Mouse (Mus musculus): Measurements from ENCODE around the gene Gdf5. TPM values are rescaled to one million over a fixed set of nuclear protein-coding genes. Genes with fewer than 3 reads are reported as not detected.

Gdf5 gene
- polyA plus RNA-seq (2014; fragmentation: Nextera tagmentation; extraction: Ambion mirVana), result 0.40 and 0.59 TPM in 2 replicates

DNA sequence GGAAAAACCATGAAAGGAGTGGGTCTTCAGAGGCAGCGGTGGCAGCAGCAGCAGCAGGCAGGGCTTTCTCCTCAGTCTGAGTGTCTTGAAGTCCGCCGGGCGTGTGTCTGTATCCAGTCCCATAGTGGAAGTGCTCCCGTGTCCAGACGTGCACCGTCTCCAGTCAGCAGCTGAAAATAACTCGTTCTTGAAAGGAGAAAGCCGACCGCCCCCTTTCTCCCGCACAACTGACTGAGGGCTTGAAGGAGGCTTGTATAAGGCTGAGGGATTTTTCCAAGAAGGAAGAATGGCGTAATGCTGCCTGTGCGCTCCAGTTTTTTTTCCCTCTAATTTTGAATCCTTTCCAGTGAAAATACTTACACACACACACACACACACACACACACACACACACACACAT lies at the start of gene Gdf5:
Gene Gdf5, minus strand, starts transcription at position 244 of the 400 bp plus-strand sequence.
- H3K27me3 ChIP-seq (ENCODE audit: control insufficient read depth, insufficient read depth, low read length), result no peaks in the 10 kb centered on the region
- no peaks in the 10 kb centered on the region for H3K9me3 ChIP-seq (ENCODE audit: control insufficient read depth, low read length)
- peak within 1 kb of the TSS; percentile 21; the same call in 1 of the 2 replicates for H3K9ac ChIP-seq (replicated peaks; ENCODE audit: low read depth, low read length)
- no peak within 1 kb of the TSS for H3K27ac ChIP-seq (ENCODE audit: low read depth, low read length)
- H3K4me3 ChIP-seq (ENCODE audit: low read depth, low read length), result no peak within 1 kb of the TSS
- H3K4me2 ChIP-seq (ENCODE audit: low read depth, low read length), result no peak within 1 kb of the TSS
- H3K4me1 ChIP-seq (ENCODE audit: control insufficient read depth, insufficient read depth, low read length), result peaks cover 16% of the 10 kb centered on the region; the same call in 1 of the 2 replicates
- ATAC-seq (ENCODE audit: low read depth), result no peak
- no peaks in the 10 kb centered on the region for H3K36me3 ChIP-seq (ENCODE audit: control insufficient read depth, insufficient read depth, low read length)
- 51% methylated on average over 13 of the region's 13 CpGs for WGBS

DNA sequence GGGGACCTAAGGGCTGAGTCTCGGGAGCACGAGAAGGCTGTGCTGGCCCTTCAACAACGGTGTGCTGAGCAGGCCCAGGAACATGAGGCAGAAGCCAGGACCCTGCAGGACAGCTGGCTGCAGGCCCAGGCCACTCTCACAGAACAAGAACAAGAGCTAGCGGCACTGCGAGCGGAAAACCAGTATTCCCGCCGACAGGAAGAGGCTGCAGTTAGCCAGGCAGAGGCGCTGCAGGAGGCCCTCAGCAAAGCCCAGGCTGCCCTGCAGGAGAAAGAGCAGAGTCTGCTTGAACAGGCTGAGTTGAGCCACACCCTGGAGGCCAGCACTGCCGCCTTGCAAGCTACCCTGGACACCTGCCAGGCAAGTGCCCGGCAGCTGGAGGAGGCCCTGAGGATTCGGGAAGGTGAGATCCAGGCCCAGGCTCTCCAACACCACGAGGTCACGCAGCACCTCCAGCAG lies 46.7 kb upstream of the Gdf5 start:
- H3K4me3 ChIP-seq (ENCODE audit: low read depth, low read length), result no peak overlapping the region
- H3K9ac ChIP-seq (replicated peaks; ENCODE audit: low read depth, low read length), result no peak overlapping the region
- no peaks in the 10 kb centered on the region for H3K9me3 ChIP-seq (ENCODE audit: control insufficient read depth, low read length)
- peaks cover 79% of the 10 kb centered on the region for H3K36me3 ChIP-seq (ENCODE audit: control insufficient read depth, insufficient read depth, low read length)
- no peaks in the 10 kb centered on the region for H3K4me1 ChIP-seq (ENCODE audit: control insufficient read depth, insufficient read depth, low read length)
- H3K27me3 ChIP-seq (ENCODE audit: control insufficient read depth, insufficient read depth, low read length), result no peaks in the 10 kb centered on the region
- H3K27ac ChIP-seq (ENCODE audit: low read depth, low read length), result no peak overlapping the region
- H3K4me2 ChIP-seq (ENCODE audit: low read depth, low read length), result no peak overlapping the region
- no peak for ATAC-seq (ENCODE audit: low read depth)
- 86% methylated on average over 14 of the region's 14 CpGs for WGBS

DNA sequence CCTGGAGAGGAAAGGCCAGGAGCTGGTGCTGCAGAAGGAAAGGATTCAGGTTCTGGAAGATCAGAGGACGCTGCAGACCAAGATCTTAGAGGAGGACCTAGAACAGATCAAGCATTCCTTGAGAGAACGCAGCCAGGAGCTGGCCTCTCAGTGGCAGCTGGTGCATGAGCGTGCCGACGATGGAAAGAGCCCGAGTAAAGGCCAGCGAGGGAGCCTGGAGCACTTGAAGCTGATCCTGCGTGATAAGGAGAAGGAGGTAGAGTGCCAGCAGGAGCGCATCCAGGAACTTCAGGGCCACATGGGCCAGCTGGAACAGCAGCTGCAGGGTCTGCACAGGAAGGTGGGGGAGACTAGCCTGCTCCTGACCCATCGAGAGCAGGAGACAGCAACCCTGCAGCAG lies 46.0 kb upstream of the Gdf5 start:
- Histone ChIP-seq H3K27ac (ENCODE audit: low read depth, low read length) (no peak overlapping the region), H3K9me3 (ENCODE audit: control insufficient read depth, low read length) (no peaks in the 10 kb centered on the region), H3K36me3 (ENCODE audit: control insufficient read depth, insufficient read depth, low read length) (peaks cover 75% of the 10 kb centered on the region), H3K4me3 (ENCODE audit: low read depth, low read length) (no peak overlapping the region), H3K4me1 (ENCODE audit: control insufficient read depth, insufficient read depth, low read length) (no peaks in the 10 kb centered on the region), H3K27me3 (ENCODE audit: control insufficient read depth, insufficient read depth, low read length) (no peaks in the 10 kb centered on the region), H3K9ac (replicated peaks; ENCODE audit: low read depth, low read length) (no peak overlapping the region), H3K4me2 (ENCODE audit: low read depth, low read length) (no peak overlapping the region)
- ATAC-seq (ENCODE audit: low read depth), result no peak
- 95% methylated on average over 10 of the region's 10 CpGs for WGBS

DNA sequence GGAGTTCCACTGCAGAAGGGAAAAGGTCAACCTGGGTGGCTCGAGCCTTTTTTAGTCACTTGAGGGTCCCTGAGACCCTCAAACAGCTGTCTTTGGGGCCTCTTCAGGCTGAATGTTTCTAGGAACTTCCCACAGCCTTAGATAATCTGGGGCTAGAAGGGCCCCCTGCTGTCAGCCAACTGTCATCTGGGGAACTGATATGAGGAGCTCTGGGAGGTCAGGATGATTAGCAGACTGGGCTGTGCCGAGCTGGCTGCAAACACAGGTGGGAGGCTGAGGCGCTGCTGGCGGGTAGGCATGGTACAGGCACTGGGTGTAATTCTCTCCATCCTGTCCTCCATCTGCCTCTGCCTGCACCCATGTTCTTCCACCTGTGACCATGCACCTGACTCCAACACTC lies 43.9 kb upstream of the Gdf5 start:
- H3K27me3 ChIP-seq (ENCODE audit: control insufficient read depth, insufficient read depth, low read length), result no peaks in the 10 kb centered on the region
- H3K9me3 ChIP-seq (ENCODE audit: control insufficient read depth, low read length), result no peaks in the 10 kb centered on the region
- H3K4me3 ChIP-seq (ENCODE audit: low read depth, low read length), result no peak overlapping the region
- peaks cover 71% of the 10 kb centered on the region for H3K36me3 ChIP-seq (ENCODE audit: control insufficient read depth, insufficient read depth, low read length)
- no peak overlapping the region for H3K27ac ChIP-seq (ENCODE audit: low read depth, low read length)
- H3K4me2 ChIP-seq (ENCODE audit: low read depth, low read length), result no peak overlapping the region
- H3K9ac ChIP-seq (replicated peaks; ENCODE audit: low read depth, low read length), result no peak overlapping the region
- no peak for ATAC-seq (ENCODE audit: low read depth)
- no peaks in the 10 kb centered on the region for H3K4me1 ChIP-seq (ENCODE audit: control insufficient read depth, insufficient read depth, low read length)
- 80% methylated on average over 4 of the region's 4 CpGs for WGBS

DNA sequence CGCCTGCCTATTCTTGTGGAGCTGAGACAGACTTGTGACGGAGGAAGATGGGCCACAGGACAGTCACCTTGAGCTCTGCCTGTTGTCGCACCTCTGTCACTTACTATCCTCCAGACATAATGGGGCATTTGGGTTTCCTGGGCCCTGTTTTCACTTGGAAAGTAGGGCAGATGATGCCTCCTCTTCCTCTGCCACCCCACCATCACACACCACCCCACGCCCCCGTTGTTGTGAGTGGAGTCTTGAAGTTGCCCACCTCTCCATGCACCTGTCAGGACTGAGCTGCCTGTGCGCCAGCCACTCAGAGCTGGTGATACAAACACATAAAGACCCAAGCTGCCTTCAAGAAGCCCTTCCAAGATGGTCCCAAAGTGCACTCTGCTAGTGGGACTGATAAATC lies 42.0 kb upstream of the Gdf5 start:
- Histone ChIP-seq H3K4me1 (ENCODE audit: control insufficient read depth, insufficient read depth, low read length) (no peaks in the 10 kb centered on the region), H3K36me3 (ENCODE audit: control insufficient read depth, insufficient read depth, low read length) (peaks cover 68% of the 10 kb centered on the region), H3K4me3 (ENCODE audit: low read depth, low read length) (no peak overlapping the region), H3K4me2 (ENCODE audit: low read depth, low read length) (no peak overlapping the region), H3K9ac (replicated peaks; ENCODE audit: low read depth, low read length) (no peak overlapping the region), H3K27me3 (ENCODE audit: control insufficient read depth, insufficient read depth, low read length) (no peaks in the 10 kb centered on the region), H3K27ac (ENCODE audit: low read depth, low read length) (no peak overlapping the region), H3K9me3 (ENCODE audit: control insufficient read depth, low read length) (no peaks in the 10 kb centered on the region)
- WGBS, result 97% methylated on average over 6 of the region's 6 CpGs
- ATAC-seq (ENCODE audit: low read depth), result no peak

DNA sequence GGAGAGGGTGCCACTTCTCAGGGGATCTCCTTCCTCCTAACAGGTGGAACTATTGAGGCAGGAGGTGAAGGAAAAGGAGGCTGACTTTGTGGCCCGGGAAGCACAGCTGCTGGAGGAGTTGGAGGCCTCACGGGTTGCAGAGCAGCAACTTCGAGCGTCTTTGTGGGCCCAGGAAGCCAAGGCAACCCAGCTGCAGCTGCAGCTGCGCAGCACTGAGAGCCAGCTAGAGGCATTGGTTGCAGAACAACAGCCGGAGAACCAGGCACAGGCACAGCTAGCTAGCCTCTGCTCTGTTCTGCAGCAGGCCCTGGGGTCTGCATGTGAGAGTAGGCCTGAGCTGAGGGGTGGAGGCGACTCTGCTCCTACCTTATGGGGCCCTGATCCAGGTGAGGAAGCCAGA lies 40.6 kb upstream of the Gdf5 start:
- no peak overlapping the region for H3K9ac ChIP-seq (replicated peaks; ENCODE audit: low read depth, low read length)
- H3K4me3 ChIP-seq (ENCODE audit: low read depth, low read length), result no peak overlapping the region
- no peaks in the 10 kb centered on the region for H3K4me1 ChIP-seq (ENCODE audit: control insufficient read depth, insufficient read depth, low read length)
- ATAC-seq (ENCODE audit: low read depth), result no peak
- H3K9me3 ChIP-seq (ENCODE audit: control insufficient read depth, low read length), result no peaks in the 10 kb centered on the region
- H3K4me2 ChIP-seq (ENCODE audit: low read depth, low read length), result no peak overlapping the region
- no peaks in the 10 kb centered on the region for H3K27me3 ChIP-seq (ENCODE audit: control insufficient read depth, insufficient read depth, low read length)
- H3K36me3 ChIP-seq (ENCODE audit: control insufficient read depth, insufficient read depth, low read length), result peaks cover 65% of the 10 kb centered on the region
- 93% methylated on average over 7 of the region's 7 CpGs for WGBS
- no peak overlapping the region for H3K27ac ChIP-seq (ENCODE audit: low read depth, low read length)

DNA sequence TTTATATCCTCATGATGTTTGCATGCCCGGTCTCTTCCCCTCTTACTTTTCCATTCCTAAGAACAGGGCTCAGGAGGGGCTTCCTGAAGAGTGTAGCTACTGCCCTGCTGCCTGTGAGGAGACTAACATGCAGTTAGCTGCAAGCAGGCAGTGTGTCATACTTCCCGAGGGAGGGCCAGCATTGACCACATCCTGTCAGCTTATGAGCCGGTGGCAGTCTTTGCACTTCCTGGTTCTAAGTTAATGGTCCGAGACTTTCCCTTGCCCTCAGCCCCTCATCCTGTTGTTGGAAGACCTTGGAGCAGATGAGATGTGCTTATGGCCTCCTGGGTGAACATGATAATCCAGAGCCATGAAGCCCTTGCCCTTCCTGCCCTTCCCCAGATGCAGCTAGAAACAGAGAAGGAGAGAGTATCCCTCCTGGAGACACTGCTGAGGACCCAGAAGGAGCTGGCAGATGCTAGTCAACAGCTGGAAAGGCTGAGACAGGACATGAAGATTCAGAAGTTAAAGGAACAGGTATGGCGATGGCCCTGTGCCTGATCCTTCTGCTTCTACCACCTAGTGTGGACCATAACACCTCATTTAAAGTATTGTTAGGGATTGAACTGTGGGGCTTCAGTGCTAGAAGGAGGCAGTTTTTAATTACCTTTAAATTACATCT lies 34.3 kb upstream of the Gdf5 start:
- H3K4me3 ChIP-seq (ENCODE audit: low read depth, low read length), result no peak overlapping the region
- no peak for ATAC-seq (ENCODE audit: low read depth)
- no peaks in the 10 kb centered on the region for H3K27me3 ChIP-seq (ENCODE audit: control insufficient read depth, insufficient read depth, low read length)
- WGBS, result 92% methylated on average over 5 of the region's 5 CpGs
- no peaks in the 10 kb centered on the region for H3K4me1 ChIP-seq (ENCODE audit: control insufficient read depth, insufficient read depth, low read length)
- H3K9me3 ChIP-seq (ENCODE audit: control insufficient read depth, low read length), result no peaks in the 10 kb centered on the region
- H3K36me3 ChIP-seq (ENCODE audit: control insufficient read depth, insufficient read depth, low read length), result peaks cover 73% of the 10 kb centered on the region
- no peak overlapping the region for H3K4me2 ChIP-seq (ENCODE audit: low read depth, low read length)
- no peak overlapping the region for H3K27ac ChIP-seq (ENCODE audit: low read depth, low read length)
- no peak overlapping the region for H3K9ac ChIP-seq (replicated peaks; ENCODE audit: low read depth, low read length)

DNA sequence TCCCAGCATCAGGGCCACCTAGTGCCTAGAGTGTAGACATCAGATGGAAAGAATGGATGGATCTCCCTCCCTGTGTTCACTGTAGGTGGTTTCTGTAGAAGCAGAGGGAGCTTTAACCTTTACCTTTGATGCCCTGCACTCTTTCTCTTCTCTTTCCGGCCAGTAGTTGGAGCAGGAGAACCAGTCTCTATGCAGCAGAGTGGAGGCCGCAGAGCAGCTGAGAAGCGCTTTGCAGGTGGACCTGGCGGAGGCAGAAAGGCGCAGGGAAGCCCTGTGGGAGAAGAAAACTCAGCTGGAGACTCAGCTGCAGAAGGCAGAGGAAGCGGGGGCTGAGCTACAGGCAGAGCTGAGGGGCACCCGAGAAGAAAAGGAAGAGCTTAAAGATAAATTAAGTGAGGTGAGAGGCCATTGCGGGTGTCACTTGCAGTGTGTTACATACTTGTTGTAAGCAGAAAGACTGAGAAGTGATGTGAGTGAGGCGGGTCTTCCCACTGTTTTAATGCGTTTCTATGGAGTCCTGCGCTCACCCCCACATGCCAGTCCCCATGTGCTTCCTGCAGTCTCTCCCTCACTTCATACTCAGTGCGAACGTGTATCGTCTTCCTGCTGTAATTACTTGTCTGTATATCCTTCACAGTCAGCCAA lies 29.0 kb upstream of the Gdf5 start:
- no peak overlapping the region for H3K9ac ChIP-seq (replicated peaks; ENCODE audit: low read depth, low read length)
- H3K4me1 ChIP-seq (ENCODE audit: control insufficient read depth, insufficient read depth, low read length), result no peaks in the 10 kb centered on the region
- H3K4me3 ChIP-seq (ENCODE audit: low read depth, low read length), result no peak overlapping the region
- WGBS, result 83% methylated on average over 14 of the region's 14 CpGs
- peaks cover 71% of the 10 kb centered on the region for H3K36me3 ChIP-seq (ENCODE audit: control insufficient read depth, insufficient read depth, low read length)
- no peaks in the 10 kb centered on the region for H3K9me3 ChIP-seq (ENCODE audit: control insufficient read depth, low read length)
- ATAC-seq (ENCODE audit: low read depth), result no peak
- H3K27ac ChIP-seq (ENCODE audit: low read depth, low read length), result no peak overlapping the region
- H3K27me3 ChIP-seq (ENCODE audit: control insufficient read depth, insufficient read depth, low read length), result no peaks in the 10 kb centered on the region
- no peak overlapping the region for H3K4me2 ChIP-seq (ENCODE audit: low read depth, low read length)

DNA sequence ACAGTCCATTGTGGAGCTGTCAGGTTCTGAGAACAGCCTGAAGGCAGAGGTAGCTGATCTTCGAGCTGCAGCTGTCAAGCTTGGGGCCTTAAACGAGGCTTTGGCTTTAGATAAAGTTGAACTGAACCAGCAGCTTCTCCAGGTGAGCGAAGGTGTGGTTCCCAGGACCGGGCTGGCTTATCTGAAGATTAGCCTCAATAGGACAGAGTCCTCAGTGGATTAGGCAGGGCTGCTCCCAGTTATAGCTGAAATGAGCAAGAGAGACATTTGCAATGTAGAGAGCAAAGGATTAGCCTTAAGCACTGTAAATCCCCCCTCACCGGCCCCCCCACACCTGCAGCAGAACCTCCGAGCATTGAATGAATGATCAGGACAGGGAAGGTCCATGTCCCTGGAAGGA lies 28.2 kb upstream of the Gdf5 start:
- no peaks in the 10 kb centered on the region for H3K4me1 ChIP-seq (ENCODE audit: control insufficient read depth, insufficient read depth, low read length)
- H3K4me3 ChIP-seq (ENCODE audit: low read depth, low read length), result no peak overlapping the region
- WGBS, result 90% methylated on average over 6 of the region's 6 CpGs
- H3K9ac ChIP-seq (replicated peaks; ENCODE audit: low read depth, low read length), result no peak overlapping the region
- H3K27ac ChIP-seq (ENCODE audit: low read depth, low read length), result no peak overlapping the region
- no peaks in the 10 kb centered on the region for H3K9me3 ChIP-seq (ENCODE audit: control insufficient read depth, low read length)
- H3K27me3 ChIP-seq (ENCODE audit: control insufficient read depth, insufficient read depth, low read length), result no peaks in the 10 kb centered on the region
- H3K4me2 ChIP-seq (ENCODE audit: low read depth, low read length), result no peak overlapping the region
- peaks cover 73% of the 10 kb centered on the region for H3K36me3 ChIP-seq (ENCODE audit: control insufficient read depth, insufficient read depth, low read length)
- ATAC-seq (ENCODE audit: low read depth), result no peak
